Mouse (Mus musculus) bone marrow, adult 2 months (tissue): ENCODE results near the gene Zfp866. TPM values are rescaled to one million over a fixed set of nuclear protein-coding genes. Genes with fewer than 3 reads are reported as not detected.

Experiments
- H3K27ac ChIP-seq: fragments of 200-500 bp; 2 replicates; pipeline ENCODE4 v1.5.1; 2012; ENCODE audit warnings: low read depth, mild to moderate bottlenecking, control low read depth, inconsistent platforms, low read length; ENCODE audit not compliant: control insufficient read depth, poor library complexity, insufficient read depth
- H3K4me1 ChIP-seq: fragments of 200-500 bp; 2 replicates; pipeline ENCODE4 v1.6.1; 2011; ENCODE audit warnings: low read length; ENCODE audit not compliant: control insufficient read depth, insufficient read depth
- H3K4me3 ChIP-seq: fragments of 200-500 bp; replicated peaks from 2 replicates; pipeline ENCODE3; 2011; ENCODE audit warnings: mild to moderate bottlenecking, low read depth, low read length, control low read depth; ENCODE audit not compliant: control insufficient read depth
- CTCF ChIP-seq: fragments of 200-500 bp; IDR thresholded peaks from 2 replicates; pipeline ENCODE4 v1.5.1; 2011; ENCODE audit warnings: low read length, control low read depth; ENCODE audit not compliant: control insufficient read depth, insufficient read depth
- POLR2A ChIP-seq: fragments of 200-500 bp; IDR thresholded peaks from 2 replicates; pipeline ENCODE4 v1.6.1; 2011; ENCODE audit warnings: low read depth, mild to moderate bottlenecking, control low read depth, low read length, borderline replicate concordance; ENCODE audit not compliant: control insufficient read depth
- WGBS: fragments of 180-500 bp; shearing (Covaris S2); methylation state at CpG from one replicate; pipeline ENCODE4 v1.1.7; 2018; 5-methylcytosine and 5-hydroxymethylcytosine counted together
- polyA plus RNA-seq: library from polyadenylated mRNA; stranded (reverse); fragments of >200 nt; gene quantifications from 2 replicates; pipeline ENCODE4 v1.2.4, GENCODE M21; 2011; ENCODE audit warnings: low replicate concordance; ENCODE audit not compliant: missing spikeins, insufficient read depth, insufficient read length

Gene Zfp866
- polyA plus RNA-seq, 1 experiment, result 13.5 TPM

- TF ChIP-seq POLR2A, result no peak
- TF ChIP-seq CTCF, result no peak
- Histone ChIP-seq H3K4me3 (no peak overlapping the region), H3K27ac (no peak overlapping the region), H3K4me1 (peaks cover 1% of the 10 kb centered on the region; the same call in 1 of the 2 replicates)
- WGBS, result 89% methylated on average over 9 of the region's 9 CpGs
Measured at GRCm38 (mm10) chr8:69771221-69771620, 19.8 kb downstream of the Zfp866 start.

GRCm38 (mm10) chr8:69761814-69762445 is 29.0 kb downstream of the Zfp866 start:
- 92% methylated on average over 4 of the region's 4 CpGs for WGBS
- no peaks in the 10 kb centered on the region for H3K4me1 ChIP-seq
- H3K4me3 ChIP-seq, result no peak overlapping the region
- TF ChIP-seq POLR2A, result no peak
- no peak for TF ChIP-seq CTCF
- H3K27ac ChIP-seq, result no peak overlapping the region

- no peaks in the 10 kb centered on the region for H3K4me1 ChIP-seq
- no peak for TF ChIP-seq POLR2A
- H3K27ac ChIP-seq, result no peak overlapping the region
- no peak overlapping the region for H3K4me3 ChIP-seq
- 83% methylated on average over 5 of the region's 5 CpGs for WGBS
Measured at GRCm38 (mm10) chr8:69758316-69758715, 32.7 kb downstream of the Zfp866 start.

GRCm38 (mm10) chr8:69752437-69752836 is 38.5 kb downstream of the Zfp866 start:
- 63% methylated on average over 2 of the region's 2 CpGs for WGBS
- TF ChIP-seq POLR2A (no peak), CTCF (no peak)
- H3K4me3 ChIP-seq, result no peak overlapping the region
- no peak overlapping the region for H3K27ac ChIP-seq
- no peaks in the 10 kb centered on the region; the same call in none of the 2 replicates for H3K4me1 ChIP-seq

- Histone ChIP-seq H3K4me3 (peak within 1 kb of the TSS; percentile 98), H3K27ac (peak within 1 kb of the TSS; percentile 100), H3K4me1 (no peaks in the 10 kb centered on the region; the same call in none of the 2 replicates)
- TF ChIP-seq CTCF (no peak), POLR2A (peak; percentile 96)
- WGBS, result 4% methylated on average over 48 of the region's 48 CpGs
Measured at GRCm38 (mm10) chr8:69749544-69750454, 41.2 kb downstream of the Zfp866 start, which contains the start of gene Zfp963. Gene Zfp963, minus strand, starts transcription at chr8:69749970.

GRCm38 (mm10) chr8:69741231-69741630 is 49.7 kb downstream of the Zfp866 start:
- H3K4me1 ChIP-seq, result no peaks in the 10 kb centered on the region
- WGBS, result 76% methylated on average over 2 of the region's 2 CpGs
- TF ChIP-seq CTCF (no peak), POLR2A (no peak)

GRCm38 (mm10) chr8:69740763-69741162 is 50.2 kb downstream of the Zfp866 start:
- H3K27ac ChIP-seq, result no peak overlapping the region
- TF ChIP-seq CTCF (no peak), POLR2A (no peak)
- H3K4me3 ChIP-seq, result no peak overlapping the region
- H3K4me1 ChIP-seq, result no peaks in the 10 kb centered on the region
- WGBS, result 79% methylated on average over 6 of the region's 6 CpGs

More at GRCm38 (mm10) chr8:69741231-69741630, 49.7 kb downstream of the Zfp866 start:
- Histone ChIP-seq H3K27ac (no peak overlapping the region), H3K4me3 (no peak overlapping the region)

GRCm38 (mm10) chr8:69735495-69735894 is 55.5 kb downstream of the Zfp866 start:
- H3K4me1 ChIP-seq, result no peaks in the 10 kb centered on the region
- H3K4me3 ChIP-seq, result no peak overlapping the region
- H3K27ac ChIP-seq, result no peak overlapping the region
- WGBS, result 74% methylated on average over 1 of the region's 1 CpGs
- TF ChIP-seq CTCF (no peak), POLR2A (no peak)

GRCm38 (mm10) chr8:69717232-69717580 is 73.8 kb downstream of the Zfp866 start:
- no peak overlapping the region for H3K27ac ChIP-seq
- peak overlapping the region; percentile 52 for H3K4me3 ChIP-seq
- no peaks in the 10 kb centered on the region; the same call in 1 of the 2 replicates for H3K4me1 ChIP-seq
- 33% methylated on average over 5 of the region's 5 CpGs for WGBS
- TF ChIP-seq CTCF, result no peak
- TF ChIP-seq POLR2A, result no peak
